Mouse (Mus musculus): ENCODE measurements at regions not wholly inside any gene's neighbourhood (a gene's known extent, or its start where the extent isn't known, plus 50 kb on each side); places are given as distances from the start of the nearest gene placed in this dataset.

- TF ChIP-seq CTCF (IDR thresholded peaks at IDR 0.05; ENCODE audit: extremely low read depth, insufficient read length, insufficient replicate concordance, low read depth, low read length) (no peak), POLR2A (IDR thresholded peaks at IDR 0.05; ENCODE audit: low read depth, low read length) (no peak)
These were observed 57.5 kb downstream of the Zfp648 start for GRCm38 (mm10) chr1:154258511-154258910.

Data from small intestine, adult 2 months (tissue).